Mouse (Mus musculus) cerebellum, adult 11-12 months (tissue): ENCODE results near the gene Cacna1g.

Source experiments
- DNase-seq: peaks from one replicate; pipeline ENCODE4 v3.0.0; 2022

Cacna1g gene

GRCm38 (mm10) chr11:94480382-94480781, 6.4 kb upstream of the Cacna1g start:
- no peak for DNase-seq

- DNase-seq = peak; percentile 90
Observed at GRCm38 (mm10) chr11:94477651-94478050, 3.7 kb upstream of the Cacna1g start.

- DNase-seq = no peak
Observed at GRCm38 (mm10) chr11:94475722-94476121, 1.7 kb upstream of the Cacna1g start.

- DNase-seq = no peak
Observed at GRCm38 (mm10) chr11:94474544-94474910, 529 bp upstream of the Cacna1g start.

- no peak for DNase-seq
Observed at GRCm38 (mm10) chr11:94472916-94473706, 887 bp downstream of the Cacna1g start.

- no peak for DNase-seq
Observed at GRCm38 (mm10) chr11:94472585-94472915, 1.4 kb downstream of the Cacna1g start.

- no peak for DNase-seq
Observed at GRCm38 (mm10) chr11:94471740-94472584, 2.0 kb downstream of the Cacna1g start.

GRCm38 (mm10) chr11:94470391-94470790, 3.6 kb downstream of the Cacna1g start:
- no peak for DNase-seq

- no peak for DNase-seq
Observed at GRCm38 (mm10) chr11:94469136-94470064, 4.6 kb downstream of the Cacna1g start.

GRCm38 (mm10) chr11:94468582-94469064, 5.4 kb downstream of the Cacna1g start:
- no peak for DNase-seq

- no peak for DNase-seq
Observed at GRCm38 (mm10) chr11:94466333-94466855, 7.6 kb downstream of the Cacna1g start.

GRCm38 (mm10) chr11:94464170-94464569, 9.8 kb downstream of the Cacna1g start:
- no peak for DNase-seq

- DNase-seq = no peak
Observed at GRCm38 (mm10) chr11:94461856-94462255, 12.1 kb downstream of the Cacna1g start.

- DNase-seq = no peak
Observed at GRCm38 (mm10) chr11:94457001-94457400, 17.0 kb downstream of the Cacna1g start.

GRCm38 (mm10) chr11:94456347-94456746, 17.7 kb downstream of the Cacna1g start:
- peak; percentile 21 for DNase-seq

- DNase-seq = no peak
Observed at GRCm38 (mm10) chr11:94455161-94455820, 18.7 kb downstream of the Cacna1g start.

- no peak for DNase-seq
Observed at GRCm38 (mm10) chr11:94454756-94455155, 19.2 kb downstream of the Cacna1g start.

GRCm38 (mm10) chr11:94451091-94451773, 22.8 kb downstream of the Cacna1g start:
- DNase-seq = no peak

- no peak for DNase-seq
Observed at GRCm38 (mm10) chr11:94449886-94450285, 24.1 kb downstream of the Cacna1g start.

GRCm38 (mm10) chr11:94449239-94449638, 24.8 kb downstream of the Cacna1g start:
- no peak for DNase-seq

- no peak for DNase-seq
Observed at GRCm38 (mm10) chr11:94447017-94447416, 27.0 kb downstream of the Cacna1g start.
